Mouse (Mus musculus) kidney, postnatal 10 days (tissue): ENCODE results near the gene Aen.

Experiments
- DNase-seq: peaks from one replicate; pipeline ENCODE4 v3.0.0; 2021; ENCODE audit warnings: mixed read lengths

Aen gene

DNA sequence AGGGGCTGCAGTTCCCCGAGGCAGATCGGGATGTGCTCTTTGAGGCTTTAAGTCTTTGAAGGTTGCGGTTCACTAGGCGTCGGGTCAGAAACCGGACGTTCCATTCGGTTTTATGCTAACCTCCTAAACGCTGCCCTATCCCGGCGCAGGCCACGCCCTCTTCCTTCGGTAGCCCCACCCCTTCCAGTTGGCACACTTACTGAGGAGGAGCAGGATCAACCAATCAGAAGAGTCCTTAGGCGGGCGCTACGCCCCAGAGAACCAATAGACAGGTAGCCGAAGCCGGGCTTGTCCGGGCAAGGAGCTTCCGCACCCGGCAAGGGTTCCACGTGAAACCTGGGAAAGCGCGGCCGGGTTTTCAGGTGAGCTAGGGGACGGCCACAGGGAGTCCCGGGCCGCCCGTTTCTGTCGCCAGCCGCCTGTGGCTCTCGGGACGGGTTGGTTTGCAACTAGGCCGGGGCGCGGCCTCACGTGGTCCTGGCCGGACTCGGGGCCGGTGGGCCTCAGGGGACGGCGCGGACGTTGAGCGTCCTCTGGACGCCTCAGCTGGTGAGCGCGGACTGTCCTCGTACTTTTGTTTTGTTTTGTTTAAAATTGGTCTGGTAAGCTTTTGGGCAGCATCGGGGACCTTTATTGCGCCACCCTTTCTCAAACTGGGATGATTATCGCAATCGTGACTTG is at the start of gene Aen:
Gene Aen, plus strand, starts transcription at position 202 of the 681 bp plus-strand sequence.
- peak; percentile 100 for DNase-seq

DNA sequence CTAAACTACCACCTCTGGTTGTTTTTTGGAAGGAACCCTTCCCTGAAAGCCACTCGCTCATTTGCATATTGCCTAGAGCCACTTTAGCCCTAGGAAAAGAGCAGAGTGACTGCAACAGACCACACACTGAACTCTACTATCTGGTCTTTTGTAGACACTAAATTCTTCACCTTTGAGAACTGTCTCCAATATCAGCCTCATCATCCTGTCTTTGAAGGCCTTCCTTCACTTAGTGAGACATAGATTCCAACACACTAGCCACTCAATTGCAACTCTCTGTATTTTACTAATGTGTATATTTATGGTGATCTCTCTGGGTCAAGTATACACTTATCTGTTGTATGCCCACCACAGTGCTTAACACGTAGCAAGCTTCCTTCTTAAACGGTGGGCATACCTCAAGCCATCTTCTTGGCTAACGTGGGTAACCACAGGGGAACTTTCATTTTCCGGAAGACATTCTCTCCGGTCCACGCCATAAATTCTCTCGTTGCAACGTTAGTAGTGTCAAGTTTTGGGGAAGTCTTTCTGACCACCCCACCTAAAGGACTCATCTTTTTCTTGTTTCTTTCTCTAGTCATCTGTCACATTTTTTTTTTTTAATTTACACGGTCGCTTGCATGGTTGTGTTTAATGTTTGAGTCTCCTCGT is 49.5 kb upstream of the Aen start:
- no peak for DNase-seq

DNA sequence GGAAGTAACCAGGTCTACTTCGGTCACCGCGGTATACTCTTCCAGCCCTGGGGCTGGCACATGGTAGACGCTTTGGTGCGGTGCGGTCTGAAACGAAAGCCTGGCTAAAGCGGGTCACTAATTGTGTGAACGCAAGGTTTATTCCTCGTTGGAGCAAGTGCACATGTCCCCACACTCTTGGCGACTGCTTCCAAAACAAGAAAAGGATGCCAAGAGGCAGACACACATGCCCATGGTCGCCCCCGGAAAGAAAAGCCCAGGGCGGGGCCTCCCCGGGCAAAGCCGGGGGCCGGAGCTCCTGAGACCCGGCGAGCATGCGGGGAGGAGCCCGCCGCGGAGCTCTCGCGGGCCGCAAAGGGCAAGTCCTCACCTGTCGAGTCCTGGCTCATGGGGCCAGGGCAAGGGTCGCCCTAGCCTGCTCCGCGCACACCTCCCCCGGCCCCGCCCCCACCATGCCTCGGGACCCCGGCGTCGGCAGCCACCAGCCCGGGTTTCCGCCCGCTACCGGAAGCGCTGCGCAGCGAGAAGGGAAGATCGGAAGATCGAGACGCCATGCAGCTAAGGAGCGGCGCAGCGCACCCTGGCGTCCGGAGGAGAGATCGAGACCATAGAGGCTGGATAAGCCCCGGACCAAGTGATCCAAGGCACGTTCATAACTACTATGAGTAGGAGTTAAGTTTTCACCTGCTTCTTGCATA is 48.8 kb upstream of the Aen start, which contains the start of gene Det1:
Gene Det1, minus strand, starts transcription at position 527 of the 698 bp plus-strand sequence.
- peak; percentile 96 for DNase-seq

DNA sequence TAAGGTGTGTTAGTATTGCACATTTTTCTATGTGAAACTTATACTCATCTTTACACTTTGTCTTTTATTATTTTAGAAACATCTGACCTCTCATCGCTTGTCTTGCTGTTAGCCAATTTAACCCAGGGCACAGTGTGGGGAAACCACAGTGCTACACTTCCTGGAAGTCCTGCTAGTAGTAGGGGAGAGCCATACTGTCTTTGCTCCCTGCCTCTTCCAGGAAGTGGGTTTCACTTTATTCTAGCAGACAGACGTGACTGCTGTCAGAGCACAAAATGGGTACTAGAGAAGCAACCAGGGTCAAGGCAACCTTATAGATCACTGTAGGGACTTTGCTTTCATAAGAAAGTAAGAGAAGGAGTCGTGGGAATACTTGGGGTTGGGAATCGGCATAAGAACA is 41.6 kb upstream of the Aen start:
- DNase-seq, result no peak

DNA sequence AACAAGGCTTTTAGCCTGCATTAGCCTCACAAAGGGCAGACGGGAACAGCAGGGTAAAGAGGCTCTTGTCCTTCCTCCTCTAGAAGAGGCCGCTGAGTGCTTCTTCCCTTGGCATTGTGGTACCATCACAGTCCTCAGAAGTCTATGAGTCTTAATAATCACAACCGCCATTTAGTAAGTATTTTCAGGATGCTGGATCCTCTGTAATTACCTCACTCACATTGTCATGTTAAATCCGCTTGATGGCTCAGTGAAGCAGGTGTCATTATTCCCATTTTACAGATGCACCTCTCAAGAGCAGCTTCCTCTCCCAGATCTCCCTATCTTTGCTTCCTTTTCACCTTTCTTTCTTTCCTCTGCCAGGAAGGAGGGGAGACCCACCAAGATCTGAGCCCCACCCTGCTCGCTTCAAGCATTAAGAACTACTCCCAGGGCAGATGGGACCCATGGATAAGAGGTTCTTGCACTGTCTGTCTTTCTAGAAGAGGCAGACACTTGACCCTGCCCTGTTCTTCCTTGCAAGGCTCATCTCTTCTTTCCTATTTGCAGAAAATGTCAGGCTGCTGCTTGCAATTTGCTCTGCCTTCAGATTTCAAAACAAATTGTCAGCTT is 40.5 kb upstream of the Aen start:
- DNase-seq, result no peak

DNA sequence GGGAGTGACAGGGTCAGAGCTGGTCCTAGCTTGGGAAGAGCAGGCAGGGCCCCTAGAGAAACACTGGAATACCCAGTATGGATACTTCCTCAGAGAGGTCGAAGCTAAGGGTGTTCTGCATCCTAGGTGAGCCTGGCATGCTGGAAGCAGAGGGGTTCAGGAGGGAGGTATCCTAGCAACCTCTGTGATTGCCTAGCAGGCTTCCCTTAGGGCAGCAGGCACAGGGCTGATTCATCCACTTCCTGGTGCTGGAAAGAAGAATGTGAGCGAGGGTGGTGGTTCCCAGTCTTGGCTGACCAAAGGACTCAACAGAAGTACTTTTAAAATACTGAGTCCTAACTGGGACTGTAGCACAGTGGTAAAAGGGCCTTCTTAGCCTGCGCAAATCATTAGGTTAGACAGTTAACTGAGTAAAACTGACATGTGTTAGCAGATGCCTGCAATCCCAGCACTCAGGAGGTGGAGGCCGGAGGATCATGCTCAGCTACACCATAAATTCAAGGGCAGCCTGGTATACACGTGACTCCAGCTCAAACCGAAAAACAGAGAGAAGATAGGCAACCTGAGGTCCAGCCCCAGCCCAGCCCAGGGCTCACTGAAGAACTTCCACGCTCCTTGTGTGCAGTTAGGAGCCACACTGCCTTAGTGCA is 31.7 kb upstream of the Aen start:
- DNase-seq, result no peak

DNA sequence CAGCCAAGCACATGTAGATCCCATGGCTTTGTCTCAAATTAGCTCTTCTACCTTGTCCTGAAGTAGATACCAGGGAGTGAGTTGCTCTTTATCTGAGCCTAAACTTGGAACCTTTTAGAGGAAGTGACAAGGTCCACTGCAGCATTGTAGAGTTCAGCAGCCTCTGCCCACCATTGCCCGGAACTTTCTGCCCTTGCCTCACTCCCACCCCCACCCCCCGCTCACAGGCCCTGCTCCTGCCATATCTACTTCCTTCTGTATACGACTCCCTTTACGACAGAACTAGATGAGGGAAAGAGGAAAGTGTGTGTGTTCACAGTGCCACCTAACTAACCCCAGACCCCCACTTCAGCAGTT is 31.2 kb upstream of the Aen start:
- DNase-seq, result no peak

DNA sequence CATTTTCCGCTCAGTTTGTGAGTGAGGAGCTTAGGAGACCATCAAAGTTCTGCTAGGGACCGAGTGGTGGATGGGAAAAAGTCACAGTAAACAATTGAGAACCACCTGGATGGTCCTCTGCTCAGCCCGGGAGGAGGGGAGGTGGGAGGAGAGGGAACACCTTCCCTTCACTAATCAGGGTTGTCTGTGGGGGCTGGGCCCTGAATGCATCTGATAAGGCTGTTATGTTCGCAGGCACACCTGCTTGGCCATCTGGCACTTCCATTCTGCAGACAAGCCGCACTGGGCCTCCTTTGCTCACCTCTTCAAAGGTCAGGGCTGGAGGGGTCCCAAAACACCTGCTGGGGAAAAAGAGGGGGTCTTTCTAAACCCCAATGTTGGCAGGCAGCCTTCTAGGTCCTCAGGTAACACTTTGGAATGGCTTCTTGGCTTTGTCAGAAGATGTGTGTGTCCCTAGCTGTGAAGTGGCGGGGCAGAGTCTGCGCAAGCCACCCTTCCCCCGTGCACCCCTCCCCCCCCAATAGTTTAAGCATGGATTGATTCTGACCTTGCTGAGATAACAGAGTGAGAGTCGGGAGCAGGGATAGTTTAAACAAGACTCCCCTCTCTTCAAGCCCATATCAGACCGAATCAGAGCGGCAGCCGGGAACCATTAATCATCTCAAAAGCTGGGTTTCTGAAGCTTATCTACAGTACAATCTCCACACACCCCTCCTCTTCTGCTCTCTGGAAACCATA is 30.3 kb upstream of the Aen start:
- no peak for DNase-seq

DNA sequence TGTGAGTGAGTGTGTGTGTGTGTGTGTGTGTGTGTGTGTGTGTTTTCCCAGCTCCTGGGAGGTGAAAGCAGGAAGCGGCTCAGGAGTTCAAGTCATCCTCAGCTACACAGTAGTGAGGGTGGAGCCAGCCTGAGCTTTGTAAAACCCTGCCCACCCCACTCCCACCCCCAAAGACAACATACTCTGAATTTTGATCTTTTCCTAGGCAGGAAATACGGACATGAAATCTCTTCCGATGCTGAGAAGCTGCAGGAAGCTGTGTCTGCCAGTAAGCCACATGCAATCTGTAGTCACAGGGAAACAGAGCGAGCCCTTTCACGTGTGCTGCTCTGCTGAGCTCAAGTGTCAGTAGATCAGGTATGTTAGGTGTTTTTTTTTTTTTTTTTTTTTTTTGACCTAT is 26.9 kb upstream of the Aen start:
- no peak for DNase-seq

DNA sequence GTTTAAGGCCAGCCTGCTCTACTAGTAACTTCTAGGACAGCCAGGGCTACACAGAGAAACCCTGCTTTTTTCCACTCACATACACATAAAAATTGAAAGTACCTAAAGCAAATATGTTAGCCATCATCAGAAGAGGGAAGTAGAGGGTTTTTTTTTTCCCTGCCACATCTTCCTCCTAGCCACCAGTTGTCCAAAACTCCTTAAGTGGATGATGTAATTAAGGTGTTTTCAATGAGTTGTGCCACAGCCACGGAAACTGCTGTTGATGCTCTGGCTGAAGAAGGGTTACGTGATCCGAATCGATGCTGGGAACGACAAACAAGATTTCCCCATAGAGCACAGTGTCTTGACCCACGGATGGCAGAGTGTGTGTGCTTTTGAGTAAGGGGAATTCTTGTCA is 23.3 kb upstream of the Aen start:
- DNase-seq, result no peak

DNA sequence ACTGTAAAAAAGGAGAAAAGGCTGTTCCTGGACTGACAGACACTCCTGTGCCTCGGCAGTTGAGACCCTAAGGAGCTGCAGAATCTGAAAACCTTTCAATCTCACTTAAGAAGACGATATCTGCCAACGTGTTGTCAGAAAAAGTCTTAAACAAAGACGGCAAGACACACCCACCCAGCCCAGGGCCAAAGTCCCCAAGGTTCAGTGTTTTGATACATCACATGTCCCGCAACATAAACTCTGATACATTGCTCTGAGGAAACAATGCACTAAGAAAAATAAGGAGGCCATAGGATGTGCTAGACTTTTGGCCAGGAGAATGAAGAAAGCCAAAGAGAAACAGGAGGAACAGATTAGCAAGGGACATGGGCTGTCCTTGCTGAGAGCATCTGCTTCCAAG is 22.8 kb upstream of the Aen start:
- DNase-seq, result no peak

DNA sequence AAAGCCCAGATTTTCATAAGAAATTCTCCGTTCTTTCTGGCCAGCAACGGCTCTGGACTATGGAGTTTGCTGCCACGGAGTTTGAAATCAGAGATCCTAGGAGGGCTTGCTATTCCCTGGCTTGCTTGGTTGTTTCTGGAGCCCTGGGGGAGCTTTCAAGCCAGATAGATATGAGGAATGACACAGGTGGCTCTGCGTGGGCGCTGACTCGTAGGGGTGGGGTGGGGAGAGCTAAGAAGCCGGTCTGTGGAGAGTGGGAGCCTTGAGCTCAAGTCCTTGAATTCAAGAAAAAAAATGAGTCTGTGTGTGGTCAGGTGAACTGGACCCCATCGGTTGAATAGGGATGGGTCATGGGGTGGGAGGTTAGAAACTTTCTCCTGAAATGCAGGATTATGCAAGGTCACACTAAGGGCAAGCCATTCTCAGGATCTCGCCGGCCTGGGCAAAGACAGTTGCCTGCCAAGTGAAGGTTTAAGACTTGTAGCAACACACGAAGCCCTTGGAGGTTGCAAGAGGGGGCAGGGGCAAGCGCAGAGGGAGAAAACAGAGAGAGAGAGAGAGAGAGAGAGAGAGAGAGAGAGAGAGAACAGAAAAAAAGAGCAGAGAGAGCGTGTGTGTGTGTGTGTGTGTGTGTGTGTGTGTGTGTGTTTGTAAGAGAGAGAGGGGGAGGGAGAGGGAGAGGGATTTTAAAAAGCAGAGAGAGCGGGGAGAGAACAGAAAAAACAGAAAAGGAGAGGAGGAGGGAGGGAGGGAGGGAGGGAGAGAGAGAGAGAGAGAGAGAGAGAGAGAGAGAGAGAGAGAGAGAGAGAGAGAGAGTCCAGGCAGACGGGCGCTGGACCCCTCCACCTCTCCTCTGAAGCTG is 13.8 kb upstream of the Aen start:
- no peak for DNase-seq

DNA sequence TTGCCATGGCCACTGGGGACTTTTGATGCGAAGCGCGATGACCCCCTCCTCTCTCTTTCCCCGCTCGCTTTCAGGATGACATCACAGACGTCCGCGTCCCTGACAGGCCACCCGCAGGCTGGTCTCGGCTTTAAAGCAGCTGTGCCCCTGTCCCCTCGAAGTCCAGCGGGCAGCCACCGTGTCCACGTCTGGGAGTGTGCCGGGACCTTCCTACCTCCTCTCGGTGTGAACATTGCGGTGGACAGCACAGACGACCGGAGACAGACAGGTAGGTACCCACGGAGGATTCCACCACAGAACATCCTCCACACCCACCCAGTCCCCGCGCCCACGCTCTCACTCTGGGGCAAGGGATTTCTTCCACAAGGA is 13.2 kb upstream of the Aen start:
- DNase-seq, result no peak

DNA sequence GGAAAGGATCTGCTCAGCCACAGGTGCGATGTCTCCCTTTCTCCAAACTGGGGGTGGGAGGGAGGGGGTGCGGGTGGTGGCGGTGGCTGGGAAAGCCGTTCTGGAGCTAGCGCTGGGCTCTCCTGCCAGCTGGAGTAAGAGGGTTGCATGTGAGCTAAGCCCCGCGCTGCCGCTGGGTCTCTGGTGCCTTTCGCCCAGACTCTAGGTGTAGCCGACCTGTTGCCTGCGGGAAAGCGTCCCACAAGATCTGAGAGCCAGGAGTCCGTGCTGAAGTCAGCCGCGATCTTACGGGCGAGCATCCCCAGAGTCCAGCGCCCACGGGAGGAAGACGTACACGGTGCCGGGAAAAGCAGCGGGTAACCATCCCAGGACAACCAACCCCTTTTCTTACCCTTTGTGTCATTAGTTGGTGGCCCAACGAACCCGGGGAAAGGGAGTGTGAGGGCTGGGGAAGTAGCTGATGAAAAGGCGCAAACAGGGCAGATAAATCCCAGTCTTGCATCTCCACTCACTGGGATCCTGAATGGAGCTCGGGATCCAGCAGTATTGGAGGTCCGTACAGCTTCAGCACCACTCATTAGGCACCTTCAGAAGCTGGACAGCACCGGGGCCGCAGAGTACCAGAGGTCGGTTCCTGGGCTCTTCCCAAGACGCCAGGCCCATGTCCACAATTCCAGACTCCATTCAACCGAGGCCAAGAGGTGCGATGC is 12.5 kb upstream of the Aen start:
- DNase-seq, result no peak

DNA sequence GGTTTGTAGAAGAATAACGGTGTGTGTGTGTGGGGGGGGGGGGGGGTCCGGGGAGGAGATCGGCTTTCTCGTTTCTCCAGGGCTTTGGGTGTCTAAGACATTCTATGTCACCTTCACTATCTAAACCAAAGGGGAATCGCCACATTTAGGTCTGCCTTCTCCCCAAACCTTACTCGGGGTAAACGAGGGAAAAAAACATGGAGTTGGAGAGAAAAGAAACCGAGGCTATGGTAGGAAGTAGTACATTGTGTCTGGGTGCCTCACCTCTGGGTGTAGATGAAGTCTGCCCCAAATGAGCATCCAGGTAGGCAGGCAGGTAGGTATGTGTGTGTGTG is 12.0 kb upstream of the Aen start:
- DNase-seq, result no peak

DNA sequence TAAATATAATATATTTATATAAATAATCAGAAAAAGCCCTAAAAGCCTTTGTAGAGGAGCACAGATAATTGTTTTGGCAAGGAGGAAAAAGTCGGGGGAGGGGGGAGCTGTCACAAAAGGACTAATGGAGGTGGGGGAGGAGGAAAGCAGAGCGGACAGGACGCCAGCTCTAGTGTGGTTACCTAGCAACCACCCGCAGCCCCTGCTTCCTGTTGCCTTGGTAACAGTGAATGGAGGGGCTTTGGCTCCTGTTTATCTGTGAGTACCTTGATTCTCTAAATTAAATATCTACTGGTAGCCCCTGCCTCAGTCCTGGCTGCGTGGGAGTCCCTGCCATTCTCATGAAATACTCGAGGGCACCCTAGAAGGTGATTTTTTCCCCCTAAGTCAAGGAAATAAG is 11.5 kb upstream of the Aen start:
- DNase-seq, result no peak

DNA sequence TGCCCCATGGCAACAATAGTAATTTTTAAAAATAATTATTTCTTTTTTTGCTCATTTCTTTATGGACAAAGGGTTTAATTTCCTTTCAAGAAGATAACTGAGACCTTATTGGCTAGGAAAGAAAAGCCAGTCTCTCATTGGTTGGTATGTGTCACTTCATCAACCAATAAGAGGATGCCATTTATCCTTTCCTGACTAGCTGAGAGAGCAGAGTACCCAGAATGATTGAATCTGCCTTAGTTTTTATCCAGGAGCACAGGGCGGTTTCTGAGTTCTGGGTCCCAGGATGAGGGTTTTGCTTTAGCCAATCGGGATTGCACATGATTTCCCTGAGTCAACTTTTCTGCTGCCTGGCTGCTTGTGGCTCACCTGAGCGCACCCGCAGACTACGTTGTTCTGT is 10.2 kb upstream of the Aen start:
- DNase-seq, result no peak

DNA sequence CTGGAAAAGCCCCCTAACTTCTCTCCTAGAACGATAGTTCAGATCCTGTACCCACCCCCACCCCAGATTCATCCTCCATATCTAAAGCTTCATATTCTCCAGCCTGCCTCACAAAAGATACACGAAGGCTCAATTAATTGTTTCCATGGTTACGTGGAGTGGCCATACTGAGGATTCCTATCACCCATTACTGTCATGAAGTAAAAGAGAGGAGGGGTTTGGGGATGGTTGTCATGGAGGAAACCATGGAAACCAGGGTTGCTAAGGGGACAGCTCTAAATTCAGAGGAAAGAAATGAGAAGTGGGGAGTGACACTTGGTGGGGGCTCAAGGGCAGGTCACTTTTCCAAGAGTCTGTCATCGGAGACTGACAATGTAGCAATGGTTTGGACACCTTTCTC is 9.2 kb upstream of the Aen start:
- DNase-seq, result no peak

DNA sequence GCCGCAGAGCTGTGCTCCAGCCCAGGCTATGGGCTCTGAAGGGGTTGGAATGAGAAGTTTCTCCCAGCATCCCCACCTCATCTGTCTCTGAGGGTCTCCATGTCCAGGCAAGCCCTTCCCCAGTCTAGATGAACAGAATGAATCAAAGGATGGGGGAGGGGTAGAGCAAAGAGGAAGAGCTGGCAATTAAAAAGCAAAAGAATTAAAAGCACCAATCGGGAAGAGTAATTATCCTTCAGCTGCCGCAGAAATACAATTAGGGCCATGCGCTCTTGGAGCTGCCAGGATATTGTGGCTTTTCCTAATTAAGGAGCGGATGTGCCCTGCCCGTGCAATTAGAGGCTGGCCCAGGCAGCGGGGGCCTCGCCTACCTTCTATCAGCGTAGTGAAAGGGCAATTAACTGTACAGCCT is 8.2 kb upstream of the Aen start:
- DNase-seq, result no peak

DNA sequence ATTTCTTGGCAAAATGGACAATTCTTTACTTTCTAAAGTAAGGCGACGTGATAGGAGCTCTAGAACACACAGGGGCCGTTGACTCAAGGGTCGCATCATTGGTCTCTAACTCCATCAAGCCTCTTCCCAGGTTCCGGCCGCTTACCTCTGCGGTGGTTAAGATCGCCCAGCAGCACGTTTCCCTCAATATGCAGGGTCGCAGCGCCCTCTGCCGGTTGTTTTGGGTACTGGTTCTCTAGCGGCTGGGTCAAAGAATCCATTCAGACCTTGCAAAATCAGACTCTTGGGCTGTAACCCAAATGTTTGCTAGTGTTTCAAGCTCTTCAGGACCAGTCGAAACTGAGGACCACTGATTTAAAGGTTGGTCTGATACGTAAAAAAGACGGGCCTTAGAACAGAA is 5.0 kb upstream of the Aen start:
- DNase-seq, result peak; percentile 92

DNA sequence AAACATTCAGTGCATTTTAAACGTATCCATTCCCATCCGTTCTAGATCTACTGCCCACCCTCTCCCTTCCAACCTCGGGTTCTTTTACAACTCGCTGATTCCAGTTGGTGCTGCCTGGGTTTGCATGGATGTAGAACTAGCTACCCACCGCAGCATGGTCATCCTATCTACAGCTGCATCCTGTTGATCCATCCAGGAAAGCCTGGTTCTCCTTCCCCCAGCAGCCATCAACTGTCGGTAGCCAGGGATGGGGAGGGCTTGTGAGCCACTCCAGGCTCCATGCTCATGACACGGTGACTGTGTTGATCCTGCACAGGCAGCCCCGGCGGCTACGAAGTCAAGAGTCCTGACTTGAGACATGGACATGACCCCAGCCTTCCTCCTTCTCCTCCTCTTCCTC is 1.7 kb upstream of the Aen start:
- peak; percentile 8 for DNase-seq
